Mouse (Mus musculus) adrenal gland, adult 2 months (tissue): ENCODE measurements around the gene Olfr458. TPM values are rescaled to one million over a fixed set of nuclear protein-coding genes. Genes with fewer than 3 reads are reported as not detected.

Experiments
- polyA plus RNA-seq: library from polyadenylated mRNA; depleted of rRNA; stranded (reverse); fragments of >200 nt; gene quantifications from 2 replicates; pipeline ENCODE4 v1.2.3, GENCODE M21; 2012; rRNA removed
- total RNA-seq, 2 experiments: library from RNA; stranded (reverse); gene quantifications; 2 replicates each; pipeline ENCODE4 v1.2.3; 2021

Olfr458 gene
- total and polyA plus RNA-seq, 3 experiments: not detected

Other genes starting within 250 kb of the Olfr458 start
- not detected for gene Tas2r144, start 249.9 kb downstream of the Olfr458 start, total RNA-seq
- gene Tas2r144, start 249.9 kb downstream of the Olfr458 start, polyA plus RNA-seq: not detected in 2 replicates
- gene Gstk1, start 219.3 kb downstream of the Olfr458 start, total RNA-seq: 100 to 1,000 TPM; 104 to 312 TPM
- 78.8 and 113 TPM in 2 replicates for gene Gstk1, start 219.3 kb downstream of the Olfr458 start, polyA plus RNA-seq
- 1 to 10 TPM in 1 of 2 experiments, under 1 TPM in 1; 0.35 to 3.2 TPM for gene Tmem139, start 203.2 kb downstream of the Olfr458 start, total RNA-seq
- 0.17 and 0.30 TPM in 2 replicates for gene Tmem139, start 203.2 kb downstream of the Olfr458 start, polyA plus RNA-seq
- gene Casp2, start 200.2 kb downstream of the Olfr458 start, total RNA-seq: 10 to 100 TPM; 16.5 to 20.2 TPM
- gene Casp2, start 200.2 kb downstream of the Olfr458 start, polyA plus RNA-seq: 9.1 and 12.9 TPM in 2 replicates
- under 1 TPM in 1 of 2 experiments, not detected in 1; 0.23 TPM for gene Clcn1, start 178.5 kb downstream of the Olfr458 start, total RNA-seq
- 0.06 and 0.08 TPM in 2 replicates for gene Clcn1, start 178.5 kb downstream of the Olfr458 start, polyA plus RNA-seq
- gene Fam131b, start 140.6 kb downstream of the Olfr458 start, total RNA-seq: under 1 TPM; 0.14 to 0.17 TPM
- gene Fam131b, start 140.6 kb downstream of the Olfr458 start, polyA plus RNA-seq: 0.04 and 0.11 TPM in 2 replicates
- gene Zyx, start 115.6 kb downstream of the Olfr458 start, total RNA-seq: 100 to 1,000 TPM in 1 of 2 experiments, 10 to 100 TPM in 1; 96.9 to 121 TPM
- 192 and 204 TPM in 2 replicates for gene Zyx, start 115.6 kb downstream of the Olfr458 start, polyA plus RNA-seq
- gene Epha1, start 91.9 kb downstream of the Olfr458 start, total RNA-seq: under 1 TPM; 0.23 to 0.86 TPM
- gene Epha1, start 91.9 kb downstream of the Olfr458 start, polyA plus RNA-seq: 0.18 and 0.37 TPM in 2 replicates
- gene Tas2r143, start 65.0 kb downstream of the Olfr458 start, total RNA-seq: 1 to 10 TPM in 1 of 2 experiments, under 1 TPM in 1; 0.90 to 7.2 TPM
- gene Tas2r143, start 65.0 kb downstream of the Olfr458 start, polyA plus RNA-seq: 0.50 and 0.63 TPM in 2 replicates
- 1 to 10 TPM in 1 of 2 experiments, under 1 TPM in 1; 0.62 to 4.4 TPM for gene Tas2r135, start 59.8 kb downstream of the Olfr458 start, total RNA-seq
- 0.16 TPM in 1 of 2 replicates, not detected in the other for gene Tas2r135, start 59.8 kb downstream of the Olfr458 start, polyA plus RNA-seq
- gene Tas2r126, start 30.7 kb downstream of the Olfr458 start, total RNA-seq: 1 to 10 TPM in 1 of 2 experiments, under 1 TPM in 1; 0.66 to 4.8 TPM
- 0.11 TPM in 1 of 2 replicates, not detected in the other for gene Tas2r126, start 30.7 kb downstream of the Olfr458 start, polyA plus RNA-seq
- not detected for gene Olfr457, start 11.1 kb upstream of the Olfr458 start, total RNA-seq
- not detected in 2 replicates for gene Olfr457, start 11.1 kb upstream of the Olfr458 start, polyA plus RNA-seq
- not detected for gene Olfr456, start 22.0 kb upstream of the Olfr458 start, total RNA-seq
- not detected in 2 replicates for gene Olfr456, start 22.0 kb upstream of the Olfr458 start, polyA plus RNA-seq
- gene Olfr455, start 82.4 kb upstream of the Olfr458 start, total RNA-seq: not detected
- gene Olfr455, start 82.4 kb upstream of the Olfr458 start, polyA plus RNA-seq: not detected in 2 replicates
- not detected for gene Tcaf3, start 132.5 kb upstream of the Olfr458 start, total RNA-seq
- gene Tcaf3, start 132.5 kb upstream of the Olfr458 start, polyA plus RNA-seq: not detected in 2 replicates
- gene Tcaf2, start 180.1 kb upstream of the Olfr458 start, total RNA-seq: 10 to 100 TPM; 10.6 to 14.6 TPM
- gene Tcaf2, start 180.1 kb upstream of the Olfr458 start, polyA plus RNA-seq: 1.4 and 3.4 TPM in 2 replicates
- gene Tcaf1, start 244.9 kb upstream of the Olfr458 start, total RNA-seq: 10 to 100 TPM; 83.0 to 87.0 TPM
- gene Tcaf1, start 244.9 kb upstream of the Olfr458 start, polyA plus RNA-seq: 19.6 and 21.8 TPM in 2 replicates